Mouse (Mus musculus): ENCODE data around the gene Ica1l. TPM values are rescaled to one million over a fixed set of nuclear protein-coding genes. Genes with fewer than 3 reads are reported as not detected.

Ica1l gene
- polyA plus RNA-seq, 1 experiment, result 0.48 TPM

DNA sequence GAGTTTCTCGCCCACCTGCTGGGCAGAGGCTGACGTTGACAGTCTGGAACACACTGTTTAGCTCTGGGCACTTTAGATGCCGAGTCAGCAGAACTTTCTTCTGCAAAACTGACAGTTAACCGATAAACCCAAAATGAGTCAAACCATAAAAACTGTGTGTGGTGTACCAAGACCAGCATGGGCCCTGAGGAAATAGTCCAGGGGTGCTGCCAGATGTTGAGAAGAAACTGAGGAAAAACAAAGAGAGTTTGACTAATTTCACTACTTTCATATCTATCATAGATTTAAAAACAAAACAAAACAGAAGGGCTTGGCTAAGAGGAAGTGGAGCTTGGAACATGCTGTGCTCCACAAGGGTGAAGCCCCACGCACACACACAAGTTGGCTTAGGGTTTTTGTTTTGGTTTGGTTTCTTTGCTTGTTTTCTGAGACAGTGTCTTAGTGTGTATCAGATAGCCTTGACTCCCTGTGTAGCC, 26.8 kb downstream of the Ica1l start:
- Histone ChIP-seq H3K27me3 (ENCODE audit: control insufficient read depth, insufficient read depth, low read length, poor library complexity, severe bottlenecking) (no peaks in the 10 kb centered on the region), H3K4me1 (ENCODE audit: control insufficient read depth, insufficient read depth, low read length) (peaks cover 3% of the 10 kb centered on the region), H3K4me3 (ENCODE audit: low read depth, low read length) (no peak overlapping the region), H3K9me3 (replicated peaks; ENCODE audit: control insufficient read depth, insufficient read depth, low read length, poor library complexity, severe bottlenecking) (no peaks in the 10 kb centered on the region), H3K9ac (ENCODE audit: low read depth, poor library complexity, severe bottlenecking) (no peak overlapping the region), H3K27ac (ENCODE audit: insufficient read depth, low read length) (no peak overlapping the region), H3K36me3 (ENCODE audit: control insufficient read depth, insufficient read depth, low read length, poor library complexity, severe bottlenecking) (no peaks in the 10 kb centered on the region)
- TF ChIP-seq CTCF (IDR thresholded peaks at IDR 0.05; ENCODE audit: low read depth, low read length) (no peak), EP300 (IDR thresholded peaks at IDR 0.05; ENCODE audit: insufficient read depth, low read depth, low read length) (no peak), POLR2A (IDR thresholded peaks at IDR 0.05; ENCODE audit: insufficient read depth, low read length) (no peak)

DNA sequence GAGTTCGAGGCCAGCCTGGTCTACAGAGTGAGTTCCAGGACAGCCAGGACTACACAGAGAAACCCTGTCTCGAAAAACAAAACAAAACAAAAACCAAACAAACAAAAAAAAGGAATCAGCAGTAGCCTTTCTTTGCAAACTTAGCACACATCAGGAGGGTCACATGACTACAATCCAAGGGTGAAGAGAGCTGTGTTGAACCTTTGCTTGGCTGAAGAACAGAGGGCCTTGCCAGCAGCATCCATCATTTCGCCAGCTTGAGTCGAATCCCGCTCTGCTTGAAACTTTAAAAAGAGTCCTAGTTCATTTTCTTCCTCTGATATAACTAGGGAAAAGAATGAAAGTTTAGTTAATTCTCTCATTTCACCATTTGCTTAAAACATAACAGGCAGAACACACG, 27.5 kb downstream of the Ica1l start:
- Histone ChIP-seq H3K9me3 (replicated peaks; ENCODE audit: control insufficient read depth, insufficient read depth, low read length, poor library complexity, severe bottlenecking) (no peaks in the 10 kb centered on the region), H3K27me3 (ENCODE audit: control insufficient read depth, insufficient read depth, low read length, poor library complexity, severe bottlenecking) (no peaks in the 10 kb centered on the region), H3K9ac (ENCODE audit: low read depth, poor library complexity, severe bottlenecking) (no peak overlapping the region), H3K27ac (ENCODE audit: insufficient read depth, low read length) (no peak overlapping the region), H3K36me3 (ENCODE audit: control insufficient read depth, insufficient read depth, low read length, poor library complexity, severe bottlenecking) (no peaks in the 10 kb centered on the region), H3K4me3 (ENCODE audit: low read depth, low read length) (no peak overlapping the region), H3K4me1 (ENCODE audit: control insufficient read depth, insufficient read depth, low read length) (peaks cover 3% of the 10 kb centered on the region)
- TF ChIP-seq POLR2A (IDR thresholded peaks at IDR 0.05; ENCODE audit: insufficient read depth, low read length) (no peak), EP300 (IDR thresholded peaks at IDR 0.05; ENCODE audit: insufficient read depth, low read depth, low read length) (no peak), CTCF (IDR thresholded peaks at IDR 0.05; ENCODE audit: low read depth, low read length) (no peak)

DNA sequence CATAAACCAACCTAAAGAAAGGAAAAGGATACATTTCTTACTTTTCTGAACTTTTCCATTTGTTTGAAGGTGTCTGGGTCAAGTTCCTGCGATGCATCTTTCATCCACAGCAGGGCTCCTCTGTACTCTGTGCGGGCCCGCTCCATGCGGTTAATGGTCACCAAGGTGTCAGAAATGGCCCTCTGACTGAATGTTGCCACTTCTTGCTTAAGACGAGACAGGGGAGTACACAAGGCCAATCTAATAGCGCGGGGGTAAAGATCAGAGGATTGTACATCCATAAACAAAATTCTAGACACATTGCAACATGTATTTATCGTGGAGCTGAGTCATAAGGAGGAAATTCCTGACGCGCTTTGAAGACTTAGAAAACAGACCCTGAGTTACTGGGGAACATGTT, 29.2 kb downstream of the Ica1l start:
- no peaks in the 10 kb centered on the region for H3K36me3 ChIP-seq (ENCODE audit: control insufficient read depth, insufficient read depth, low read length, poor library complexity, severe bottlenecking)
- no peak overlapping the region for H3K27ac ChIP-seq (ENCODE audit: insufficient read depth, low read length)
- H3K9ac ChIP-seq (ENCODE audit: low read depth, poor library complexity, severe bottlenecking), result no peak overlapping the region
- no peaks in the 10 kb centered on the region for H3K9me3 ChIP-seq (replicated peaks; ENCODE audit: control insufficient read depth, insufficient read depth, low read length, poor library complexity, severe bottlenecking)
- peaks cover 3% of the 10 kb centered on the region for H3K4me1 ChIP-seq (ENCODE audit: control insufficient read depth, insufficient read depth, low read length)
- no peak for TF ChIP-seq POLR2A (IDR thresholded peaks at IDR 0.05; ENCODE audit: insufficient read depth, low read length)
- no peak for TF ChIP-seq CTCF (IDR thresholded peaks at IDR 0.05; ENCODE audit: low read depth, low read length)
- no peak for TF ChIP-seq EP300 (IDR thresholded peaks at IDR 0.05; ENCODE audit: insufficient read depth, low read depth, low read length)
- no peak overlapping the region for H3K4me3 ChIP-seq (ENCODE audit: low read depth, low read length)
- H3K27me3 ChIP-seq (ENCODE audit: control insufficient read depth, insufficient read depth, low read length, poor library complexity, severe bottlenecking), result no peaks in the 10 kb centered on the region

DNA sequence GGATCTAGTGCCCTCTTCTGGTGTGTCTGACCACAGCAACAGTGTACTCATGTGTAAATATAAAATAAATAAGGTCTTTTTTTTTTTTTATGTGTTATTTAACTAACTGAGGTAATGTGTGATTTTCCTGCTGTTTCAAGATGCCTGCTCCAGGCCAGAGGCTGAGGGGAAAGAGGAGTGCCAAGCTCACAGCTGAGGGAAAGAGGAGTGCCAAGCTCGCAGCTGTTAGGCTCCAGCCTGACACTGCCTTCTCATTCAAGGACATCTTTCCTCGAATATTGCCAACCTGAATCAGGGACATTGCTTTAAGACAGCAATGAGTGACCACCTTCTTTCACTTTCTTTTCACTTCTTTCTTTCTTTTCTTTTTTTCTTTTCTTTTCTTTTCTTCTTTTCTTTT, 34.2 kb downstream of the Ica1l start:
- H3K4me3 ChIP-seq (ENCODE audit: low read depth, low read length), result no peak overlapping the region
- H3K9me3 ChIP-seq (replicated peaks; ENCODE audit: control insufficient read depth, insufficient read depth, low read length, poor library complexity, severe bottlenecking), result no peaks in the 10 kb centered on the region
- no peak overlapping the region for H3K9ac ChIP-seq (ENCODE audit: low read depth, poor library complexity, severe bottlenecking)
- no peaks in the 10 kb centered on the region for H3K36me3 ChIP-seq (ENCODE audit: control insufficient read depth, insufficient read depth, low read length, poor library complexity, severe bottlenecking)
- no peak overlapping the region for H3K27ac ChIP-seq (ENCODE audit: insufficient read depth, low read length)
- H3K4me1 ChIP-seq (ENCODE audit: control insufficient read depth, insufficient read depth, low read length), result no peaks in the 10 kb centered on the region
- TF ChIP-seq CTCF (IDR thresholded peaks at IDR 0.05; ENCODE audit: low read depth, low read length) (no peak), POLR2A (IDR thresholded peaks at IDR 0.05; ENCODE audit: insufficient read depth, low read length) (no peak)
- no peaks in the 10 kb centered on the region for H3K27me3 ChIP-seq (ENCODE audit: control insufficient read depth, insufficient read depth, low read length, poor library complexity, severe bottlenecking)

DNA sequence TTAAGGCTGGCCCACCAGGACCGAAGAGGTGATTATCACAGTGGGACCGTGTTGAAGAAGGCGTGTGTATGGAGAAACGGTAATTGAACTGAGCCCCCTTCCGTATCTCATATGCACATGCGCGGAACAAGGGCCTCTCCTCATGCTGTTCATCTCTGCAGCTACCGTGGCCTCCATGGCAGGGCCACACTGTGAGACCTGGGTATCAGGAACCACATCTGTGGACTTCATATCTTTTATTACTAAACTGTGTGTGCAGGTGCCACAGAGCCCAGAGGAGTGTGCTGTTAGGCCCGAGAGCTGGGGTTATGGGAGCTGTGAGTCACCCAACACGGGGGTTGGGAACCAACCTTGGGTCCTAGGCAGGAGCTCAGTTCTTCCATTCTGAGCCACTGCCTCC, 35.6 kb downstream of the Ica1l start:
- no peaks in the 10 kb centered on the region for H3K27me3 ChIP-seq (ENCODE audit: control insufficient read depth, insufficient read depth, low read length, poor library complexity, severe bottlenecking)
- H3K36me3 ChIP-seq (ENCODE audit: control insufficient read depth, insufficient read depth, low read length, poor library complexity, severe bottlenecking), result no peaks in the 10 kb centered on the region
- TF ChIP-seq EP300 (IDR thresholded peaks at IDR 0.05; ENCODE audit: insufficient read depth, low read depth, low read length) (no peak), POLR2A (IDR thresholded peaks at IDR 0.05; ENCODE audit: insufficient read depth, low read length) (no peak), CTCF (IDR thresholded peaks at IDR 0.05; ENCODE audit: low read depth, low read length) (no peak)
- no peaks in the 10 kb centered on the region for H3K9me3 ChIP-seq (replicated peaks; ENCODE audit: control insufficient read depth, insufficient read depth, low read length, poor library complexity, severe bottlenecking)
- H3K4me1 ChIP-seq (ENCODE audit: control insufficient read depth, insufficient read depth, low read length), result no peaks in the 10 kb centered on the region
- no peak overlapping the region for H3K27ac ChIP-seq (ENCODE audit: insufficient read depth, low read length)
- H3K4me3 ChIP-seq (ENCODE audit: low read depth, low read length), result no peak overlapping the region
- no peak overlapping the region for H3K9ac ChIP-seq (ENCODE audit: low read depth, poor library complexity, severe bottlenecking)

DNA sequence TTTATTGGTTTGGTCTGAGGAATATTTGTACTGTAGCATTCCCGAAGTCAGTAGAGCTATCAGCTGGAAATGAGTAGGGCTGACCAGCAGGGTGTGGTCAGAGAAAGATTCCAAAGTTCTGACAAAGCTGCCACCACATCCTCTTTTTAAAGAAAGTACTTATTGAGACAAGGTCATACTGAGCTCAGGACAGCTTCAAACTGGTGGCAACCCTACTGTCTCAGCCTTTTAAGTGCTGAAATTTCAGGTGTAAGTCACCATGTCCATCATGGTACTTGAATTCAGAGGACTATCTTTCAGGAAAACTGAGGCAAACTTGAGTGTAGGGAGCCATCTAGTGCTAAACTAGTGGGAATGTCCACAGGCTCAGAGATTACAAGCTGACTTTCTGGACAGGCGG, 42.7 kb downstream of the Ica1l start:
- no peaks in the 10 kb centered on the region for H3K9me3 ChIP-seq (replicated peaks; ENCODE audit: control insufficient read depth, insufficient read depth, low read length, poor library complexity, severe bottlenecking)
- no peaks in the 10 kb centered on the region; the same call in 1 of the 2 replicates for H3K27me3 ChIP-seq (ENCODE audit: control insufficient read depth, insufficient read depth, low read length, poor library complexity, severe bottlenecking)
- no peaks in the 10 kb centered on the region for H3K4me1 ChIP-seq (ENCODE audit: control insufficient read depth, insufficient read depth, low read length)
- no peaks in the 10 kb centered on the region for H3K36me3 ChIP-seq (ENCODE audit: control insufficient read depth, insufficient read depth, low read length, poor library complexity, severe bottlenecking)
- no peak overlapping the region for H3K4me3 ChIP-seq (ENCODE audit: low read depth, low read length)
- no peak overlapping the region for H3K9ac ChIP-seq (ENCODE audit: low read depth, poor library complexity, severe bottlenecking)
- TF ChIP-seq EP300 (IDR thresholded peaks at IDR 0.05; ENCODE audit: insufficient read depth, low read depth, low read length) (no peak), POLR2A (IDR thresholded peaks at IDR 0.05; ENCODE audit: insufficient read depth, low read length) (no peak), CTCF (IDR thresholded peaks at IDR 0.05; ENCODE audit: low read depth, low read length) (no peak)
- H3K27ac ChIP-seq (ENCODE audit: insufficient read depth, low read length), result no peak overlapping the region
